Mouse (Mus musculus) gastrocnemius, postnatal 4 days (tissue): Measurements from ENCODE around the gene Sry. TPM values are rescaled to one million over a fixed set of nuclear protein-coding genes. Genes with fewer than 3 reads are reported as not detected.

Source experiments
- DNase-seq, 2 experiments: peaks; one replicate each; pipeline ENCODE4 v3.0.0; 2021 to 2022; ENCODE audit warnings: low spot score in 2 of 2, mixed read lengths in 2 of 2
- long read RNA-seq, 2 experiments: library from polyadenylated mRNA; stranded (forward); transcript quantifications; one replicate each; pipeline ENCODE4 v2.0.0; 2021
- total RNA-seq, 2 experiments: library from RNA; stranded (reverse); gene quantifications; 2 replicates each; pipeline ENCODE4 v1.2.3; 2021

The Sry gene
- total RNA-seq = not detected
- long read RNA-seq, experiment 1 = 0 reads
- long read RNA-seq, experiment 2 = 0 reads

DNA sequence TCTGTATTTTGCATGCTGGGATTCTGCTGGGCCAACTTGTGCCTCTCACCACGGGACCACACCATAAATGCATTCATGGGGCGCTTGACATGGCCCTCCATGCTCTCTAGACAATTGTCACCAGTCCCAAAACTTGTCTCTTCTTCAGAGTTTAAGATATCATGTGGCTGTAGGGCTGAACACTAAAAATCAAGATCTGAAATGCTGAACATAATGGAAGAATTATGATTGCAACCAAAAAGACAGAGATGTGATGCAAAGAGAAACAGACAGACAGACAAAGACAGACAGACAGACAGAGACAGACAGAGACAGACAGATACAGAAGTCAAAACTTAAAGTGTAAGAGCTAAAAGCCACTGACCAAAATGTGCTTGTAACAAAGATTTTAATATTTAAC is at the start of gene Sry:
Gene Sry, minus strand, starts transcription at position 101 of the 400 bp plus-strand sequence.
- no peak for DNase-seq

Other genes with a start within 250 kb of the Sry start
- not detected for gene H2al2c, start 64.6 kb downstream of the Sry start, total RNA-seq
- not detected for gene H2al2b, start 57.0 kb upstream of the Sry start, total RNA-seq
- not detected for gene Gm4064, start 132.5 kb upstream of the Sry start, total RNA-seq
- not detected for gene Rbmy, start 167.0 kb upstream of the Sry start, total RNA-seq
- not detected for gene Gm10256, start 167.0 kb upstream of the Sry start, total RNA-seq
- gene Gm10352, start 237.3 kb upstream of the Sry start, total RNA-seq = not detected